Mouse (Mus musculus) kidney, adult 2 months (tissue): Measurements from ENCODE around the gene Prcp. TPM values are rescaled to one million over a fixed set of nuclear protein-coding genes. Genes with fewer than 3 reads are reported as not detected.
"Not testable (repeated sequence)": the region's sequence is repeated elsewhere in the genome, so short reads cannot be mapped to it uniquely, and the experiment has no call there.

ENCODE experiments used
- DNase-seq: peaks from one replicate; pipeline ENCODE4 v3.0.0; 2021
- H3K27ac ChIP-seq: fragments of 200-500 bp; 2 replicates; pipeline ENCODE4 v1.5.1; 2012; ENCODE audit warnings: low read depth, low read length, control low read depth, inconsistent platforms; ENCODE audit not compliant: insufficient read depth
- H3K27me3 ChIP-seq: fragments of 200-500 bp; replicated peaks from 2 replicates; pipeline ENCODE4 v1.6.1; 2012; ENCODE audit warnings: mild to moderate bottlenecking, moderate library complexity, low read length, inconsistent platforms; ENCODE audit not compliant: control insufficient read depth, insufficient read depth
- H3K36me3 ChIP-seq: fragments of 200-500 bp; 2 replicates; pipeline ENCODE4 v1.6.1; 2012; ENCODE audit warnings: mild to moderate bottlenecking, moderate library complexity, low read length, inconsistent platforms; ENCODE audit not compliant: control insufficient read depth, insufficient read depth
- H3K4me1 ChIP-seq: fragments of 200-500 bp; 2 replicates; pipeline ENCODE4 v1.6.1; 2011; ENCODE audit warnings: low read length; ENCODE audit not compliant: control insufficient read depth, insufficient read depth
- H3K4me3 ChIP-seq: fragments of 200-500 bp; 2 replicates; pipeline ENCODE4 v1.5.1; 2011; ENCODE audit warnings: mild to moderate bottlenecking, low read depth, low read length, control low read depth; ENCODE audit not compliant: insufficient read depth
- CTCF ChIP-seq: fragments of 200-500 bp; conservative IDR thresholded peaks from 2 replicates; pipeline ENCODE4 v1.5.1; 2011; ENCODE audit warnings: low read depth, mild to moderate bottlenecking, control low read depth, low read length, moderate library complexity, mixed read lengths; ENCODE audit not compliant: insufficient read depth, insufficient read length
- POLR2A ChIP-seq: fragments of 200-500 bp; IDR thresholded peaks from one replicate; pipeline ENCODE4 v1.6.1; 2011; ENCODE audit warnings: low read depth, low read length, control low read depth
- WGBS: fragments of 180-500 bp; shearing (Covaris S2); methylation state at CpG from one replicate; pipeline ENCODE4 v1.1.7; 2018; 5-methylcytosine and 5-hydroxymethylcytosine counted together
- polyA plus RNA-seq: library from polyadenylated mRNA; depleted of rRNA; stranded (reverse); fragments of >200 nt; gene quantifications from 2 replicates; pipeline ENCODE4 v1.2.3, GENCODE M21; 2012; rRNA removed

Prcp gene
- polyA plus RNA-seq, 1 experiment: 37.2 TPM

GRCm38 (mm10) chr7:92978225-92978624 is 104.0 kb downstream of the Prcp start:
- TF ChIP-seq CTCF (no peak), POLR2A (no peak)
- no peak for DNase-seq
- Histone ChIP-seq H3K27me3 (no peaks in the 10 kb centered on the region; the same call in 1 of the 2 replicates), H3K4me1 (no peaks in the 10 kb centered on the region), H3K4me3 (no peak overlapping the region), H3K36me3 (no peaks in the 10 kb centered on the region), H3K27ac (no peak overlapping the region)
- WGBS: 63% methylated on average over 4 of the region's 4 CpGs

GRCm38 (mm10) chr7:92978720-92979119 is 104.5 kb downstream of the Prcp start:
- WGBS: 39% methylated on average over 7 of the region's 7 CpGs
- H3K27ac ChIP-seq, H3K36me3 ChIP-seq, H3K27me3 ChIP-seq, DNase-seq, H3K4me3 ChIP-seq, H3K4me1 ChIP-seq: not testable (repeated sequence)

- H3K4me3 ChIP-seq: no peak overlapping the region
- no peak overlapping the region for H3K27ac ChIP-seq
- no peaks in the 10 kb centered on the region for H3K36me3 ChIP-seq
- 30% methylated on average over 2 of the region's 2 CpGs for WGBS
- H3K27me3 ChIP-seq: no peaks in the 10 kb centered on the region; the same call in 1 of the 2 replicates
- H3K4me1 ChIP-seq: no peaks in the 10 kb centered on the region
- no peak for TF ChIP-seq POLR2A
- TF ChIP-seq CTCF: no peak
- no peak for DNase-seq
Measured at GRCm38 (mm10) chr7:92980741-92981140, 106.5 kb downstream of the Prcp start.

GRCm38 (mm10) chr7:92981864-92982263 is 107.6 kb downstream of the Prcp start:
- H3K27me3 ChIP-seq: no peaks in the 10 kb centered on the region; the same call in 1 of the 2 replicates
- 63% methylated on average over 2 of the region's 2 CpGs for WGBS
- peak; percentile 41 for DNase-seq

More at GRCm38 (mm10) chr7:92981864-92982263, 107.6 kb downstream of the Prcp start:
- no peaks in the 10 kb centered on the region for H3K36me3 ChIP-seq
- no peak overlapping the region for H3K4me3 ChIP-seq
- no peak overlapping the region for H3K27ac ChIP-seq
- no peak for TF ChIP-seq POLR2A
- no peak for TF ChIP-seq CTCF
- no peaks in the 10 kb centered on the region for H3K4me1 ChIP-seq

Other genes with a start within 250 kb of the Prcp start
- gene Ankrd42, start 237.3 kb upstream of the Prcp start, polyA plus RNA-seq: 2.3 TPM in 2 replicates
- gene Pcf11, start 204.5 kb upstream of the Prcp start, polyA plus RNA-seq: 15.5 and 17.5 TPM in 2 replicates
- 1.0 and 1.3 TPM in 2 replicates for gene Rab30, start 132.9 kb upstream of the Prcp start, polyA plus RNA-seq
- 0.06 and 0.08 TPM in 2 replicates for gene Ddias, start 223 bp upstream of the Prcp start, polyA plus RNA-seq
- 0.63 and 1.4 TPM in 2 replicates for gene Fam181b, start 205.4 kb downstream of the Prcp start, polyA plus RNA-seq